ENCODE assay signal across 8 mouse cellular contexts in genomic region chr3:96161869-96162840, GRCm38 (mm10). TPM values are rescaled to one million over a fixed set of nuclear protein-coding genes. Genes with fewer than 3 reads are reported as not detected.
DNase-seq lines count a peak whose midpoint lies in the region; ATAC-seq and TF ChIP-seq lines count a peak whose summit lies in the region.

Mtmr11 (plus strand) TSS chr3:96162004.

- ATAC-seq in forebrain, embryonic 12.5 days (ENCODE audit: low FRiP score): no peak
- ATAC-seq in hindbrain, postnatal 0 days: peak; percentile 60
- ATAC-seq in liver, embryonic 13.5 days (ENCODE audit: low read depth): no peak
- ATAC-seq in stomach, embryonic 15.5 days (ENCODE audit: insufficient read depth, low FRiP score, low read depth): no peak

- peaks cover 26% of the 10 kb centered on the region for H3K4me1 ChIP-seq in forebrain, embryonic 12.5 days
- H3K4me1 ChIP-seq in hindbrain, postnatal 0 days (ENCODE audit: insufficient read depth, low read length): 0 out of 2 replicates have a peak, but pooled peaks cover 6% of the 10 kb centered on the region
- peaks cover 21% of the 10 kb centered on the region; the same call in 1 of the 2 replicates for H3K4me1 ChIP-seq in liver, embryonic 13.5 days (replicated peaks)
- H3K4me1 ChIP-seq in stomach, embryonic 15.5 days: peaks cover 13% of the 10 kb centered on the region

- no peaks in the 10 kb centered on the region for H3K27me3 ChIP-seq in forebrain, embryonic 12.5 days
- no peaks in the 10 kb centered on the region for H3K27me3 ChIP-seq in hindbrain, postnatal 0 days (ENCODE audit: insufficient read depth, low read length)
- H3K27me3 ChIP-seq in liver, embryonic 13.5 days: peaks cover 54% of the 10 kb centered on the region
- H3K27me3 ChIP-seq in stomach, embryonic 15.5 days (replicated peaks): no peaks in the 10 kb centered on the region

- peak; percentile 37 to 48 for DNase-seq in cerebellum, adult 18-20 months
- DNase-seq in cerebellum, adult 11 months: no peak
- DNase-seq in adrenal gland, adult 18-20 months (ENCODE audit: low spot score in 2 of 2): peak in 1 of 2 experiments; percentile 46
- peak; percentile 57 for DNase-seq in hindbrain, postnatal 0 days (ENCODE audit: low spot score)
- no peak for DNase-seq in liver, embryonic 13.5 days
- no peak for DNase-seq in right cerebral cortex, adult 18-20 months

- H3K9me3 ChIP-seq in forebrain, embryonic 12.5 days: no peaks in the 10 kb centered on the region
- no peaks in the 10 kb centered on the region for H3K9me3 ChIP-seq in hindbrain, postnatal 0 days (ENCODE audit: low read length)
- no peaks in the 10 kb centered on the region for H3K9me3 ChIP-seq in liver, embryonic 13.5 days (replicated peaks)
- H3K9me3 ChIP-seq in stomach, embryonic 15.5 days: no peaks in the 10 kb centered on the region

- 8% methylated on average over 15 of the region's 16 CpGs for WGBS in forebrain, embryonic 12.5 days
- WGBS in hindbrain, postnatal 0 days: 8% methylated on average over 15 of the region's 16 CpGs
- 13% methylated on average over 15 of the region's 16 CpGs for WGBS in liver, embryonic 13.5 days (ENCODE audit: insufficient replicate concordance)
- whole genome bisulfite sequencing in stomach, embryonic 15.5 days: 5% methylated on average over 16 of the region's 16 CpGs

- no peak for TF ChIP-seq CTCF in hindbrain, postnatal 0 days (IDR thresholded peaks at IDR 0.05; ENCODE audit: low read depth)

- no peaks in the 10 kb centered on the region for H3K36me3 ChIP-seq in forebrain, embryonic 12.5 days (replicated peaks)
- H3K36me3 ChIP-seq in hindbrain, postnatal 0 days (ENCODE audit: insufficient read depth, low read length): no peaks in the 10 kb centered on the region
- no peaks in the 10 kb centered on the region for H3K36me3 ChIP-seq in liver, embryonic 13.5 days
- no peaks in the 10 kb centered on the region for H3K36me3 ChIP-seq in stomach, embryonic 15.5 days

- H3K4me2 ChIP-seq in forebrain, embryonic 12.5 days: peak within 1 kb of the TSS; percentile 82
- peak within 1 kb of the TSS; percentile 87 for H3K4me2 ChIP-seq in hindbrain, postnatal 0 days (ENCODE audit: low read depth, low read length)
- peak within 1 kb of the TSS; percentile 51 for H3K4me2 ChIP-seq in liver, embryonic 13.5 days
- H3K4me2 ChIP-seq in stomach, embryonic 15.5 days: peak within 1 kb of the TSS; percentile 92

- H3K9ac ChIP-seq in forebrain, embryonic 12.5 days: peak within 1 kb of the TSS; percentile 55
- H3K9ac ChIP-seq in hindbrain, postnatal 0 days (replicated peaks; ENCODE audit: low read length): peak within 1 kb of the TSS; percentile 40
- H3K9ac ChIP-seq in liver, embryonic 13.5 days: peak within 1 kb of the TSS; percentile 39
- H3K9ac ChIP-seq in stomach, embryonic 15.5 days: peak within 1 kb of the TSS; percentile 41; the same call in 1 of the 2 replicates

- peak within 1 kb of the TSS; percentile 37 for H3K4me3 ChIP-seq in forebrain, embryonic 12.5 days (replicated peaks)
- peak within 1 kb of the TSS; percentile 43 for H3K4me3 ChIP-seq in hindbrain, postnatal 0 days (ENCODE audit: low read length)
- H3K4me3 ChIP-seq in liver, embryonic 13.5 days (replicated peaks): peak within 1 kb of the TSS; percentile 45
- peak within 1 kb of the TSS; percentile 54 for H3K4me3 ChIP-seq in stomach, embryonic 15.5 days (replicated peaks)

- peak within 1 kb of the TSS; percentile 63 for H3K27ac ChIP-seq in forebrain, embryonic 12.5 days
- H3K27ac ChIP-seq in hindbrain, postnatal 0 days: peak within 1 kb of the TSS; percentile 65
- peak within 1 kb of the TSS; percentile 59 for H3K27ac ChIP-seq in liver, embryonic 13.5 days
- H3K27ac ChIP-seq in stomach, embryonic 15.5 days: peak within 1 kb of the TSS; percentile 85

RNA-seq across cellular contexts. Expression of gene Mtmr11, which starts in this region (rescaled TPM):
- total RNA-seq in adrenal gland, adult 18-20 months (2021): 10 to 100 TPM; 19.4 to 28.7 TPM
- polyA plus RNA-seq in forebrain, embryonic 12.5 days (2016; fragmentation: Nextera tagmentation; extraction: Ambion mirVana): 13.4 and 17.8 TPM in 2 replicates
- total RNA-seq in hindbrain, postnatal 0 days (2014; rRNA removed): 11.0 and 11.7 TPM in 2 replicates
- polyA plus RNA-seq in hindbrain, postnatal 0 days (2015; fragmentation: Nextera tagmentation; extraction: Ambion mirVana): 11.4 and 14.0 TPM in 2 replicates
- 1.9 and 2.2 TPM in 2 replicates for polyA plus RNA-seq in liver, embryonic 13.5 days (2015; fragmentation: Nextera tagmentation; extraction: Ambion mirVana)
- polyA plus RNA-seq in stomach, embryonic 15.5 days (2015; fragmentation: Nextera tagmentation; extraction: Ambion mirVana): 13.7 and 15.0 TPM in 2 replicates

Comparison
In these comparisons a context has a peak if more than half of its experiments do, and no peak if none do; other contexts are left out.
1. DNase-seq: peak in cerebellum, adult 18-20 months (2 of 2) and hindbrain, postnatal 0 days (single experiment); none in cerebellum, adult 11 months (single experiment), liver, embryonic 13.5 days (single experiment) and right cerebral cortex, adult 18-20 months (single experiment).
2. Peak in every context shown above with its lines, with median percentiles within 50 percentile points of each other: H3K27ac ChIP-seq, H3K4me2 ChIP-seq, H3K4me3 ChIP-seq and H3K9ac ChIP-seq.